Mouse (Mus musculus): ENCODE measurements around the gene Hist1h2bg. TPM values are rescaled to one million over a fixed set of nuclear protein-coding genes. Genes with fewer than 3 reads are reported as not detected.

Hist1h2bg gene
- polyA plus RNA-seq (2015; fragmentation: Nextera tagmentation; extraction: Ambion mirVana) = 8.5 and 9.1 TPM in 2 replicates

- WGBS = 0% methylated on average over 18 of the region's 18 CpGs
- peak within 1 kb of the TSS; percentile 78 for H3K4me2 ChIP-seq (replicated peaks; ENCODE audit: low read depth, low read length)
- peak; percentile 91 for ATAC-seq (ENCODE audit: low FRiP score, low TSS enrichment)
- peak within 1 kb of the TSS; percentile 75 for H3K9ac ChIP-seq (replicated peaks; ENCODE audit: low read length)
- no peaks in the 10 kb centered on the region for H3K9me3 ChIP-seq (ENCODE audit: low read length)
- H3K27me3 ChIP-seq (ENCODE audit: insufficient read depth, low read length) = no peaks in the 10 kb centered on the region
- H3K36me3 ChIP-seq (ENCODE audit: insufficient read depth, low read length) = no peaks in the 10 kb centered on the region
- peak within 1 kb of the TSS; percentile 57 for H3K4me3 ChIP-seq (ENCODE audit: low read length)
- peaks cover 10% of the 10 kb centered on the region for H3K4me1 ChIP-seq (ENCODE audit: insufficient read depth, low read length)
- peak within 1 kb of the TSS; percentile 97 for H3K27ac ChIP-seq (ENCODE audit: low read length)
These were observed at the start of gene Hist1h2bg, which contains the start of gene Hist1h2ae for GRCm38 (mm10) chr13:23571022-23571503. Gene Hist1h2bg (plus strand): TSS chr13:23571396. Gene Hist1h2ae (minus strand): TSS chr13:23571220.

GRCm38 (mm10) chr13:23521703-23522102, 49.5 kb upstream of the Hist1h2bg start:
- peak overlapping the region; percentile 28 for H3K4me2 ChIP-seq (replicated peaks; ENCODE audit: low read depth, low read length)
- 2% methylated on average over 14 of the region's 14 CpGs for WGBS
- H3K27ac ChIP-seq (ENCODE audit: low read length) = no peak overlapping the region
- peak overlapping the region; percentile 15 for H3K4me3 ChIP-seq (ENCODE audit: low read length)
- ATAC-seq (ENCODE audit: low FRiP score, low TSS enrichment) = no peak
- no peaks in the 10 kb centered on the region for H3K9me3 ChIP-seq (ENCODE audit: low read length)
- H3K9ac ChIP-seq (replicated peaks; ENCODE audit: low read length) = no peak overlapping the region
- no peaks in the 10 kb centered on the region for H3K27me3 ChIP-seq (ENCODE audit: insufficient read depth, low read length)
- no peaks in the 10 kb centered on the region for H3K36me3 ChIP-seq (ENCODE audit: insufficient read depth, low read length)
- H3K4me1 ChIP-seq (ENCODE audit: insufficient read depth, low read length) = peaks cover 11% of the 10 kb centered on the region; the same call in 1 of the 2 replicates

GRCm38 (mm10) chr13:23523976-23524375, 47.2 kb upstream of the Hist1h2bg start:
- WGBS = 49% methylated on average over 5 of the region's 5 CpGs
- Histone ChIP-seq H3K9me3 (ENCODE audit: low read length) (no peaks in the 10 kb centered on the region), H3K27ac (ENCODE audit: low read length) (no peak overlapping the region), H3K36me3 (ENCODE audit: insufficient read depth, low read length) (no peaks in the 10 kb centered on the region), H3K27me3 (ENCODE audit: insufficient read depth, low read length) (no peaks in the 10 kb centered on the region), H3K4me2 (replicated peaks; ENCODE audit: low read depth, low read length) (no peak overlapping the region), H3K9ac (replicated peaks; ENCODE audit: low read length) (no peak overlapping the region), H3K4me3 (ENCODE audit: low read length) (no peak overlapping the region), H3K4me1 (ENCODE audit: insufficient read depth, low read length) (peaks cover 18% of the 10 kb centered on the region)
- no peak for ATAC-seq (ENCODE audit: low FRiP score, low TSS enrichment)

- Histone ChIP-seq H3K9me3 (ENCODE audit: low read length) (no peaks in the 10 kb centered on the region), H3K27ac (ENCODE audit: low read length) (no peak overlapping the region), H3K27me3 (ENCODE audit: insufficient read depth, low read length) (no peaks in the 10 kb centered on the region), H3K9ac (replicated peaks; ENCODE audit: low read length) (no peak overlapping the region), H3K4me3 (ENCODE audit: low read length) (no peak overlapping the region), H3K36me3 (ENCODE audit: insufficient read depth, low read length) (no peaks in the 10 kb centered on the region), H3K4me1 (ENCODE audit: insufficient read depth, low read length) (peaks cover 20% of the 10 kb centered on the region), H3K4me2 (replicated peaks; ENCODE audit: low read depth, low read length) (no peak overlapping the region)
- no peak for ATAC-seq (ENCODE audit: low FRiP score, low TSS enrichment)
- WGBS = 10% methylated on average over 5 of the region's 5 CpGs
These were observed 46.5 kb upstream of the Hist1h2bg start for GRCm38 (mm10) chr13:23524654-23525053.

- peaks cover 15% of the 10 kb centered on the region for H3K4me1 ChIP-seq (ENCODE audit: insufficient read depth, low read length)
- WGBS = 2% methylated on average over 10 of the region's 10 CpGs
- no peaks in the 10 kb centered on the region for H3K36me3 ChIP-seq (ENCODE audit: insufficient read depth, low read length)
- H3K9me3 ChIP-seq (ENCODE audit: low read length) = no peaks in the 10 kb centered on the region
- ATAC-seq (ENCODE audit: low FRiP score, low TSS enrichment) = no peak
- no peaks in the 10 kb centered on the region for H3K27me3 ChIP-seq (ENCODE audit: insufficient read depth, low read length)
- H3K27ac ChIP-seq (ENCODE audit: low read length) = no peak overlapping the region
- peak overlapping the region; percentile 55 for H3K4me2 ChIP-seq (replicated peaks; ENCODE audit: low read depth, low read length)
- peak overlapping the region; percentile 54 for H3K4me3 ChIP-seq (ENCODE audit: low read length)
- peak overlapping the region; percentile 54 for H3K9ac ChIP-seq (replicated peaks; ENCODE audit: low read length)
These were observed 45.3 kb upstream of the Hist1h2bg start for GRCm38 (mm10) chr13:23525901-23526300.

- Histone ChIP-seq H3K27me3 (ENCODE audit: insufficient read depth, low read length) (no peaks in the 10 kb centered on the region), H3K4me1 (ENCODE audit: insufficient read depth, low read length) (peaks cover 15% of the 10 kb centered on the region), H3K4me3 (ENCODE audit: low read length) (peak overlapping the region; percentile 54), H3K36me3 (ENCODE audit: insufficient read depth, low read length) (no peaks in the 10 kb centered on the region), H3K27ac (ENCODE audit: low read length) (peak overlapping the region; percentile 28; the same call in 1 of the 2 replicates), H3K4me2 (replicated peaks; ENCODE audit: low read depth, low read length) (peak overlapping the region; percentile 55), H3K9me3 (ENCODE audit: low read length) (no peaks in the 10 kb centered on the region), H3K9ac (replicated peaks; ENCODE audit: low read length) (peak overlapping the region; percentile 63)
- no peak for ATAC-seq (ENCODE audit: low FRiP score, low TSS enrichment)
- under 1% methylated on average over 17 of the region's 17 CpGs for WGBS
These were observed 44.9 kb upstream of the Hist1h2bg start for GRCm38 (mm10) chr13:23526312-23526711.

GRCm38 (mm10) chr13:23529005-23529404, 42.2 kb upstream of the Hist1h2bg start:
- Histone ChIP-seq H3K9ac (replicated peaks; ENCODE audit: low read length) (0 out of 2 replicates have a peak overlapping the region, but pooled peaks have one; percentile 0), H3K27ac (ENCODE audit: low read length) (0 out of 2 replicates have a peak overlapping the region, but pooled peaks have one; percentile 68), H3K4me1 (ENCODE audit: insufficient read depth, low read length) (peaks cover 29% of the 10 kb centered on the region), H3K4me3 (ENCODE audit: low read length) (peak overlapping the region; percentile 16; the same call in 1 of the 2 replicates), H3K4me2 (replicated peaks; ENCODE audit: low read depth, low read length) (peak overlapping the region; percentile 42), H3K36me3 (ENCODE audit: insufficient read depth, low read length) (no peaks in the 10 kb centered on the region), H3K9me3 (ENCODE audit: low read length) (no peaks in the 10 kb centered on the region), H3K27me3 (ENCODE audit: insufficient read depth, low read length) (no peaks in the 10 kb centered on the region)
- WGBS = 35% methylated on average over 5 of the region's 5 CpGs
- ATAC-seq (ENCODE audit: low FRiP score, low TSS enrichment) = 0 out of 2 replicates have a peak, but pooled peaks have one; percentile 9

- H3K4me1 ChIP-seq (ENCODE audit: insufficient read depth, low read length) = peaks cover 34% of the 10 kb centered on the region
- H3K4me2 ChIP-seq (replicated peaks; ENCODE audit: low read depth, low read length) = peak overlapping the region; percentile 72
- no peaks in the 10 kb centered on the region for H3K36me3 ChIP-seq (ENCODE audit: insufficient read depth, low read length)
- peak overlapping the region; percentile 61 for H3K4me3 ChIP-seq (ENCODE audit: low read length)
- ATAC-seq (ENCODE audit: low FRiP score, low TSS enrichment) = no peak
- 19% methylated on average over 2 of the region's 2 CpGs for WGBS
- H3K27ac ChIP-seq (ENCODE audit: low read length) = peak overlapping the region; percentile 98
- H3K27me3 ChIP-seq (ENCODE audit: insufficient read depth, low read length) = no peaks in the 10 kb centered on the region
- peak overlapping the region; percentile 81 for H3K9ac ChIP-seq (replicated peaks; ENCODE audit: low read length)
- H3K9me3 ChIP-seq (ENCODE audit: low read length) = no peaks in the 10 kb centered on the region
These were observed 41.6 kb upstream of the Hist1h2bg start for GRCm38 (mm10) chr13:23529480-23530165.

GRCm38 (mm10) chr13:23530181-23530900, 40.9 kb upstream of the Hist1h2bg start:
- Histone ChIP-seq H3K9ac (replicated peaks; ENCODE audit: low read length) (peak overlapping the region; percentile 81), H3K4me2 (replicated peaks; ENCODE audit: low read depth, low read length) (peak overlapping the region; percentile 72), H3K36me3 (ENCODE audit: insufficient read depth, low read length) (no peaks in the 10 kb centered on the region), H3K4me3 (ENCODE audit: low read length) (peak overlapping the region; percentile 61), H3K27ac (ENCODE audit: low read length) (peak overlapping the region; percentile 98), H3K9me3 (ENCODE audit: low read length) (no peaks in the 10 kb centered on the region), H3K4me1 (ENCODE audit: insufficient read depth, low read length) (peaks cover 35% of the 10 kb centered on the region), H3K27me3 (ENCODE audit: insufficient read depth, low read length) (no peaks in the 10 kb centered on the region)
- under 1% methylated on average over 20 of the region's 20 CpGs for WGBS
- no peak for ATAC-seq (ENCODE audit: low FRiP score, low TSS enrichment)
